Mouse (Mus musculus): ENCODE results near the gene Dda1. TPM values are rescaled to one million over a fixed set of nuclear protein-coding genes. Genes with fewer than 3 reads are reported as not detected.
"Not testable (repeated sequence)": the region's sequence is repeated elsewhere in the genome, so short reads cannot be mapped to it uniquely, and the experiment has no call there.

Gene Dda1
- polyA plus RNA-seq (2012; ENCODE audit: insufficient read depth, insufficient read length, missing spikeins): 42.3 and 45.5 TPM in 2 replicates

GRCm38 (mm10) chr8:71468916-71469315 lies at the start of gene Dda1:
TSS of gene Dda1 (plus strand) at chr8:71469199.
- H3K27ac ChIP-seq (ENCODE audit: insufficient read depth, low read depth, low read length): no peak within 1 kb of the TSS
- H3K4me3 ChIP-seq (ENCODE audit: insufficient read depth, low read length): peak within 1 kb of the TSS; percentile 70
- TF ChIP-seq POLR2A (IDR thresholded peaks at IDR 0.05; ENCODE audit: borderline replicate concordance, low read depth, low read length): no peak
- no peak for TF ChIP-seq CTCF (IDR thresholded peaks at IDR 0.05; ENCODE audit: low read depth, low read length)
- H3K4me1 ChIP-seq (ENCODE audit: control insufficient read depth, insufficient read depth, low read length): peaks cover 15% of the 10 kb centered on the region

GRCm38 (mm10) chr8:71422121-71422520 lies 46.9 kb upstream of the Dda1 start:
- Histone ChIP-seq H3K27ac (ENCODE audit: insufficient read depth, low read depth, low read length) (no peak overlapping the region), H3K4me1 (ENCODE audit: control insufficient read depth, insufficient read depth, low read length) (peaks cover 8% of the 10 kb centered on the region), H3K4me3 (ENCODE audit: insufficient read depth, low read length) (no peak overlapping the region)
- TF ChIP-seq CTCF (IDR thresholded peaks at IDR 0.05; ENCODE audit: low read depth, low read length): no peak
- no peak for TF ChIP-seq POLR2A (IDR thresholded peaks at IDR 0.05; ENCODE audit: borderline replicate concordance, low read depth, low read length)

- H3K4me1 ChIP-seq (ENCODE audit: control insufficient read depth, insufficient read depth, low read length); H3K27ac ChIP-seq (ENCODE audit: insufficient read depth, low read depth, low read length); H3K4me3 ChIP-seq (ENCODE audit: insufficient read depth, low read length): not testable (repeated sequence)
Measured at GRCm38 (mm10) chr8:71432935-71433334, 36.1 kb upstream of the Dda1 start.

- no peak for TF ChIP-seq POLR2A (IDR thresholded peaks at IDR 0.05; ENCODE audit: borderline replicate concordance, low read depth, low read length)
- TF ChIP-seq CTCF (IDR thresholded peaks at IDR 0.05; ENCODE audit: low read depth, low read length): no peak
- no peak overlapping the region for H3K27ac ChIP-seq (ENCODE audit: insufficient read depth, low read depth, low read length)
- H3K4me3 ChIP-seq (ENCODE audit: insufficient read depth, low read length): no peak overlapping the region
- no peaks in the 10 kb centered on the region for H3K4me1 ChIP-seq (ENCODE audit: control insufficient read depth, insufficient read depth, low read length)
Measured at GRCm38 (mm10) chr8:71437041-71437440, 32.0 kb upstream of the Dda1 start.

- no peak for TF ChIP-seq POLR2A (IDR thresholded peaks at IDR 0.05; ENCODE audit: borderline replicate concordance, low read depth, low read length)
- TF ChIP-seq CTCF (IDR thresholded peaks at IDR 0.05; ENCODE audit: low read depth, low read length): no peak
- H3K4me1 ChIP-seq (ENCODE audit: control insufficient read depth, insufficient read depth, low read length): peaks cover 8% of the 10 kb centered on the region
Measured at GRCm38 (mm10) chr8:71441404-71441803, 27.6 kb upstream of the Dda1 start.

GRCm38 (mm10) chr8:71445096-71445495 lies 23.9 kb upstream of the Dda1 start:
- H3K4me1 ChIP-seq (ENCODE audit: control insufficient read depth, insufficient read depth, low read length): peaks cover 8% of the 10 kb centered on the region
- TF ChIP-seq POLR2A (IDR thresholded peaks at IDR 0.05; ENCODE audit: borderline replicate concordance, low read depth, low read length): no peak
- TF ChIP-seq CTCF (IDR thresholded peaks at IDR 0.05; ENCODE audit: low read depth, low read length): no peak

More at GRCm38 (mm10) chr8:71441404-71441803, 27.6 kb upstream of the Dda1 start:
- H3K4me3 ChIP-seq (ENCODE audit: insufficient read depth, low read length): no peak overlapping the region
- H3K27ac ChIP-seq (ENCODE audit: insufficient read depth, low read depth, low read length): no peak overlapping the region

GRCm38 (mm10) chr8:71451337-71451736 lies 17.7 kb upstream of the Dda1 start:
- Histone ChIP-seq H3K4me1 (ENCODE audit: control insufficient read depth, insufficient read depth, low read length) (no peaks in the 10 kb centered on the region), H3K27ac (ENCODE audit: insufficient read depth, low read depth, low read length) (no peak overlapping the region), H3K4me3 (ENCODE audit: insufficient read depth, low read length) (no peak overlapping the region)
- no peak for TF ChIP-seq POLR2A (IDR thresholded peaks at IDR 0.05; ENCODE audit: borderline replicate concordance, low read depth, low read length)
- TF ChIP-seq CTCF (IDR thresholded peaks at IDR 0.05; ENCODE audit: low read depth, low read length): no peak

More at GRCm38 (mm10) chr8:71445096-71445495, 23.9 kb upstream of the Dda1 start:
- no peak overlapping the region for H3K4me3 ChIP-seq (ENCODE audit: insufficient read depth, low read length)
- no peak overlapping the region for H3K27ac ChIP-seq (ENCODE audit: insufficient read depth, low read depth, low read length)

- no peak overlapping the region for H3K27ac ChIP-seq (ENCODE audit: insufficient read depth, low read depth, low read length)
- no peak overlapping the region for H3K4me3 ChIP-seq (ENCODE audit: insufficient read depth, low read length)
- no peaks in the 10 kb centered on the region for H3K4me1 ChIP-seq (ENCODE audit: control insufficient read depth, insufficient read depth, low read length)
- TF ChIP-seq CTCF (IDR thresholded peaks at IDR 0.05; ENCODE audit: low read depth, low read length): no peak
- no peak for TF ChIP-seq POLR2A (IDR thresholded peaks at IDR 0.05; ENCODE audit: borderline replicate concordance, low read depth, low read length)
Measured at GRCm38 (mm10) chr8:71451777-71452176, 17.2 kb upstream of the Dda1 start.

- Histone ChIP-seq H3K4me1 (ENCODE audit: control insufficient read depth, insufficient read depth, low read length) (no peaks in the 10 kb centered on the region), H3K27ac (ENCODE audit: insufficient read depth, low read depth, low read length) (no peak overlapping the region), H3K4me3 (ENCODE audit: insufficient read depth, low read length) (no peak overlapping the region)
- TF ChIP-seq POLR2A (IDR thresholded peaks at IDR 0.05; ENCODE audit: borderline replicate concordance, low read depth, low read length): no peak
- no peak for TF ChIP-seq CTCF (IDR thresholded peaks at IDR 0.05; ENCODE audit: low read depth, low read length)
Measured at GRCm38 (mm10) chr8:71452669-71453068, 16.3 kb upstream of the Dda1 start.

GRCm38 (mm10) chr8:71454668-71455067 lies 14.3 kb upstream of the Dda1 start:
- no peak overlapping the region for H3K4me3 ChIP-seq (ENCODE audit: insufficient read depth, low read length)
- TF ChIP-seq CTCF (IDR thresholded peaks at IDR 0.05; ENCODE audit: low read depth, low read length): no peak
- no peak for TF ChIP-seq POLR2A (IDR thresholded peaks at IDR 0.05; ENCODE audit: borderline replicate concordance, low read depth, low read length)
- H3K4me1 ChIP-seq (ENCODE audit: control insufficient read depth, insufficient read depth, low read length): no peaks in the 10 kb centered on the region
- no peak overlapping the region for H3K27ac ChIP-seq (ENCODE audit: insufficient read depth, low read depth, low read length)

- Histone ChIP-seq H3K27ac (ENCODE audit: insufficient read depth, low read depth, low read length) (no peak overlapping the region), H3K4me3 (ENCODE audit: insufficient read depth, low read length) (no peak overlapping the region), H3K4me1 (ENCODE audit: control insufficient read depth, insufficient read depth, low read length) (no peaks in the 10 kb centered on the region)
- TF ChIP-seq CTCF (IDR thresholded peaks at IDR 0.05; ENCODE audit: low read depth, low read length): no peak
- TF ChIP-seq POLR2A (IDR thresholded peaks at IDR 0.05; ENCODE audit: borderline replicate concordance, low read depth, low read length): no peak
Measured at GRCm38 (mm10) chr8:71456906-71457305, 12.1 kb upstream of the Dda1 start.
